Mouse (Mus musculus) R1 (cell line): ENCODE measurements around the gene Cyp2c67.
"Not testable (repeated sequence)": the region's sequence is repeated elsewhere in the genome, so short reads cannot be mapped to it uniquely, and the experiment has no call there.

ENCODE experiments used
- DNase-seq: peaks from one replicate; pipeline ENCODE4 v3.0.0-alpha.2; 2018; ENCODE audit warnings: low read depth, low spot score

Cyp2c67 gene

DNA sequence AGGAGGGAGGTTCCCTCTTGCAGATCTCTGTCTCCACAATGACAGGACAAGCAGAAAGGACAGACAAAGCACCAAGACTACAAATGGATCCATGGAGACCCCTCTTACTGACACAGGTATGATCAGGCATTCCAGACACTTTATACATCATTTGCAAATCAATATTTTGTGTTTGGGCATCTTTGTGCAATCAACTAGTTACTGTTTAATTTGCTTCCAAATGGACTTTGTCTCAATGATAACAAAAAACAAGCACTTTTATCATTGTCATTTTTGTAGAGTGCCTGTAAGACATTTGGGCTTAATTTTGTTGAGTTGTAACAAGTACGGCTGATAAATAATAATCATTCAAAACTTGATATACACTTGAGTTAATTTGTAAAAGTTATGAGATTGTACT, at the start of gene Cyp2c67:
Gene Cyp2c67 (minus strand): TSS at position 114 of the 400 bp plus-strand sequence.
- DNase-seq, result no peak

DNA sequence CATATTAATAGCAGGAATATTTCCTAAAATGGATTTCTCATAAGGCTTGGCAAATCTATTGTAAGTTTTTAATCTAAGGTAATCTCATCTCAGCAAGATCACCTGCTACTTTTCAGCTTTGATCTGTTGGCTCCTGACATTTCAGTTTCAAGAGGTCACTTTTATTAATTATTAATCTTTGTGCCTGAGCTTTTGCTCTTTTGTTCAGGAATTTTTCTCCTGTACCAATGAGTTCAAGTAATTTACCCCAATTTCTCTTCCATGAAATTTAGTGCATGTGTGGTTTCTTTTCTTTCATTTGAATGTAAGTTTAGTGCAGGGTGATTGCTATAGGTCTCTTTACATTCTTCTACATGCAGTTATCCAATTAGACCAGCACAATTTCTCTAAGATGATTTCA, 16.8 kb upstream of the Cyp2c67 start:
- DNase-seq, result not testable (repeated sequence)

DNA sequence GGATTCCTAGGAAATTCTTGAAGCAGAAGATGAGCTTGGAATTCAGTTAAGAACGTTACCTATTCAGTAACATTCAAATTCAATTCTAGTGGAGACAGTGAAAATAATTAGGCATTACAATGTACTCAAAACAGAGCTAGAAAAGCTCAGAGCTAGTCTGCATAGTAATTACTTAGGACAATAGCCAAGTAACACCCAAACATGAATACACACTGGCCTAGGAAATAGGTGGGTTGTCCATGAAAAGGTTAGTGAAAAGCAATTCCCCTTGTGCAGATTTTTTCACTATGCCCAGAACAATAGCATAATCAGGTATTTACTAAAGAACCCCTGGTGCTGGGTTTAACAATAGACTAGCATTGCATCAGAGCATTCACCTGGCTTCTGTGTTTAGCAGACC, 3.5 kb upstream of the Cyp2c67 start:
- DNase-seq, result peak; percentile 89

DNA sequence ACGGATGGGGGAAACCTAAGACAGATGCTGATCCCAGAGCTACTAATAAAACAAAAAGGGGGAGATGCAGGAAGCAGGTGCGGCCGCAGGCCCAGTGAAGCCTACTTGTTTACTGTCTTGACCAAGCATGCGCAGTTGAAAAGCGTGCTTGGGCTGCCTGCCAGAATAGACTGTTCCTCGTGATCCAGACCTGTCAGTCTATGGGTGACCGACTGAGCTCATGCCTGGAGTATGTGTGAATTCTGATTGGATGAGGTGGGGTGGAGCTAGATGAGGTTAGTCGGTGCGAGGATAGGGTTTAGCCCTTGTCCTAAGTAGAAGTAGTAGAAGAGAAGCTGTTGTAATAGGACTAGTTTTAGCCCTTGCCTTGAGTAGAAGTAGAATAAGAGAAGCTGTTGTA, 1.3 kb downstream of the Cyp2c67 start:
- DNase-seq, result peak; percentile 22

DNA sequence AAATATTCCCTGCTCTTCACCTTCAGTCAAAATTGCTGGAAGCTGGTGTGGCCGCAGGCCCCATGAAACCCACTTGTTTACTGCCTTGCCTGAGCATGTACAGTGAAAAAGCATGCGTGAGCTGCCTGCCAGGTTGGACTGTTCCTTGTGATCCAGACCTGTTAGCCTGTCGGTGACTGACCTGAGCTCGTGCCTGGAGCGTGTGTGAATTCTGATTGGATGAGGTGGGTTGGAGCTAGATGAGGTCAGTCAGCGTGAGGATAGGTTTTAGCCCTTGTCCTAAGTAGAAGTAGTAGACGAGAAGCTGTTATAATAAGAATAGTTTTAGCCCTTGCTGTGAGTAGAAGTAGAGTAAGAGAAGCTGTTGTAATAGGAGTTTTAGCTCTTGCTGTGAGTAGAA, 4.3 kb downstream of the Cyp2c67 start:
- DNase-seq, result not testable (repeated sequence)
